Mouse (Mus musculus): ENCODE data around the gene Ddx1.

Gene Ddx1

DNA sequence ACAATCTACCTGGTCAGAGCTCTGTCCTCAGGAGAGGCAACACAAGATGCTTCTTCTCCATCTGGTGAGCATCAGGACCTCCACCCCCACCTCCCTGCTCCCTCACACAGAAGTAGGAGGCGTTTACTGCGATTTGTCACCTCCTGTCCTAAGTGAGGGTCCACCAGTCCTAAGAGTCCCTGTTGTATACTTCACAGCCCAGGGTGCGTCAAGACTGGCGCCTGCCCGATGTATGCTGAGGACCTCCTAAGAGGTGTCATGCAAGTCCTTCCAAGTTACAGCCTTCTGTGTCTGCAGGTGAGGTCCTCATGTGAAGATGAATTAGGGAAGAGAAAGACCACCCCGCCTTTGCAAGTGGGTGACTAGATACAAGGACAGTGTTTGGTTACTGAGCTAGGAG, 48.4 kb downstream of the Ddx1 start:
- WGBS = 92% methylated on average over 6 of the region's 6 CpGs

GRCm38 (mm10) chr12:13199338-13200301, 49.4 kb downstream of the Ddx1 start:
- 93% methylated on average over 13 of the region's 13 CpGs for WGBS

DNA sequence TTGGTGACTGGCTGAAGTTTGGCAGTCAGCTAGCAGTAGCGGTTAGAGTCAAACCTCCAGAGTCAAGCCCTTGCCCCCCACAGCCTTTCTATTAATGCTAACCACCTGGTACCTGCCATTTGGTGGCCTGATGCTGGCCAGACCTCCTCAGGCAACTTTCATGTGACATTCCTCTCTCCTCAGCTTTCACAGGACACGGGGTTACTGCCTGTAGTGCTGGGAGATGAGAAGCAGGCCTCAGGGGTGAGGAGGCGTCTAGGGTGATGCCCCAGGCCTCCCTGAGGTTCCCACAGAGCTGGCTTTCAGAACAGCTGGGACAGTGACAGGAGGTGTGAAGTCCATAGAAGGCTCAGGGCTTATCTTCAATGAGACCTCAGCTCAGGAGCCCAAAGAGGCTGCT, 50.9 kb downstream of the Ddx1 start:
- WGBS = 92% methylated on average over 3 of the region's 3 CpGs

- WGBS = 75% methylated on average over 4 of the region's 4 CpGs
These were observed 52.9 kb downstream of the Ddx1 start for GRCm38 (mm10) chr12:13196146-13196545.

DNA sequence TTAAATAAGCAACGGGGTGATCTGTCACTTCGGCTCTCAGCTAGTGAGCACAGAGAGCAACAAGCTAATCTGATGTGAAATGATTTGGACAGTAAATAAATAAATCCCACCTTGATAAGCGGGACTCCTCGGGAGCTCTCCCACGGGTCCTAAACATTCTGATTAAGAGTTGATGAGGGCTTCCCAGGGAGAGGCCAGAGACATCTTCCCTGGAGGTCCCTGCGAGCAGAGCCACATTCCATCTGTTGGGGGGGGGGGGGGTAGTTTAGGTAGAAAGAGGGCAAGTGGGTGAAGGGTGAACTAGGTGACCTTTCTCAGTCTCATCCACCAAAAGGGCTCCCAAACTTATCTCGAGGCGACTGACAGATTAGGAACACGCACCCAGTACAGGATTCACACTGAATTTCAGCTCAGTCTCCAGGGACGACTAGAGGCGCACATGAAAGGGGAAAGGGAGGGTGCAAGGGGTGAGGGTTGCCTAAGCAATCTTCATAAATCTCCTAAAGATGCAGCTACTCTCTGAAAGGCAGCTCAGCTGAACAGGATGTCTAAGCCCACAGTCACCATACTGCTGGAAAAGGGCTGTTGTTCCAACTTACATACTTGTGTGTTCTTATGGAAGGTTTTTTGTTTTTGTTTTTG, 60.8 kb downstream of the Ddx1 start:
- whole genome bisulfite sequencing = 81% methylated on average over 11 of the region's 11 CpGs

DNA sequence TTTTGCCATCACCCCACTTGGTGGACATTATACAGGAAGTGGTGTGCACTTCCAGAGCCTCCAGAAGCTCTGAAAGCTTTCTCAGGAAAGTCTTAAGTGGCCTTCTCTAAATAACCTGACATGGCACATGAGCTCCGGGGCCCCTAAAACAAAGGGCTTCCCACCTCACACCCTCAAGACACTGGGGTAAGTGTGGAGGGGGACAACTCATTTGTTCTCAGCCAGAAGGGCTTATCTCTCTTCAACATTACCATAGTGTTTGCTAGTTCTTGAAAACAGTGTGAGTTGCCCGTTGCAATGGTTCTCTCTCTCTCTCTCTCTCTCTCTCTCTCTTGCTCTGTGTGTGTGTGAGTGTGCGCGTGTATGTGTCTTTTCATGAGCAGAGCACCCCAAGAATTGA, 62.8 kb downstream of the Ddx1 start:
- WGBS = 91% methylated on average over 4 of the region's 4 CpGs

- WGBS = 88% methylated on average over 11 of the region's 11 CpGs
These were observed 64.1 kb downstream of the Ddx1 start for GRCm38 (mm10) chr12:13184873-13185361.

- 97% methylated on average over 4 of the region's 4 CpGs for WGBS
These were observed 64.9 kb downstream of the Ddx1 start for GRCm38 (mm10) chr12:13184136-13184535.

GRCm38 (mm10) chr12:13182220-13182619, 66.8 kb downstream of the Ddx1 start:
- WGBS = 86% methylated on average over 8 of the region's 8 CpGs

GRCm38 (mm10) chr12:13181721-13182120, 67.3 kb downstream of the Ddx1 start:
- WGBS = 83% methylated on average over 6 of the region's 6 CpGs

- 30% methylated on average over 9 of the region's 9 CpGs for WGBS
These were observed 68.2 kb downstream of the Ddx1 start for GRCm38 (mm10) chr12:13180715-13181335.

DNA sequence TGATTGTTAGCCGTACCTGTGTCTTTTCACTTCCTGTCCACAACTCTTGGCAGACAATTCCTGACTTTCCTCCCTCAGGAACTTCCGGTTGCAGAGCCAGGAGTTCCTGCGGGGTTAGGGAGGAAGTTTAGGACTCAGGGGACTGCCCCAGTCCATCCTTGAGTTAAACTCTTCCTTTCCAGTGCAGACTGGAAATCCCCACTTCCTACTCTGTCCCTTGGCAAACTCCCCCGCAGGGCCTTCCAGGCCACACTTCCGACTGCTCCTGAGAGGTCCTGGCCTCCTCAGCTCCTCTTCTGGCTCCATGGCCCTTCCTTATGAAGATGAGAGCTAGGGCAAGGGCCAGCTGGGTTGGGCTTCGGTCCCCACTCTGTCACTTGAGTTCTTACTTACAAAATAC, 71.4 kb downstream of the Ddx1 start:
- 55% methylated on average over 6 of the region's 6 CpGs for WGBS

- 55% methylated on average over 3 of the region's 3 CpGs for WGBS
These were observed 72.1 kb downstream of the Ddx1 start for GRCm38 (mm10) chr12:13176927-13177326.

DNA sequence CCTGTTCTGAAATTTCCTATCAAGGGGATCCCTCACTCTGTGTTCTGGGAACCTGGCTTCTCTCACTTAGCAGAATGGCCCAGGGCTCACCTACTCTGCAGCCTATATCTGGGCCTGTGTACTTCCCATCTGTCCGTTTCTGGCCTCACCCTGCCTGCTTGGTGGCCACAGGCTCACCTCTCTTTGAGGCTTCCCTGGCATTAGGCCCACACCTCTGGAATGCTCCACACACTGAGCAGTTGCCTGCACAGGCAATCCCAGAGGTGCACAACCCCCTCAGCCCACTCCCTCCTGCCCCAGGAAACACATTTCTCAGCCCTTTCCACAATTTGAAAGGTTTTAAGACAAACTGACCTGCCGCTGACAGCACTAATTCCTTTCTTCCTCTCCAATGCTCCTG, 72.9 kb downstream of the Ddx1 start:
- WGBS = 65% methylated on average over 2 of the region's 2 CpGs

GRCm38 (mm10) chr12:13174022-13174421, 75.0 kb downstream of the Ddx1 start:
- 43% methylated on average over 6 of the region's 6 CpGs for WGBS

GRCm38 (mm10) chr12:13168073-13168472, 80.9 kb downstream of the Ddx1 start:
- whole genome bisulfite sequencing = 70% methylated on average over 1 of the region's 1 CpGs

GRCm38 (mm10) chr12:13167116-13167515, 81.9 kb downstream of the Ddx1 start:
- WGBS = 37% methylated on average over 5 of the region's 5 CpGs
